Mouse (Mus musculus) MEL (cell line): Measurements from ENCODE around the gene Fam102a. TPM values are rescaled to one million over a fixed set of nuclear protein-coding genes. Genes with fewer than 3 reads are reported as not detected.

Source experiments
- DNase-seq: peaks from one replicate; pipeline ENCODE4 v3.0.0; 2011; ENCODE audit warnings: low read depth, low spot score
- H3K27ac ChIP-seq: 2 replicates; pipeline ENCODE4 v1.5.1; 2012; ENCODE audit warnings: low read depth, mild to moderate bottlenecking, control low read depth, low read length, moderate library complexity; ENCODE audit not compliant: control insufficient read depth
- H3K27me3 ChIP-seq, 2 experiments: fragments of 150-350 bp in 1 of 2; sonication (generic) in 1 of 2; 2 replicates each; pipeline ENCODE4 v1.6.1; 2012; ENCODE audit warnings: low read length in 2 of 2, mild to moderate bottlenecking in 2 of 2, improper control_type of control experiment in 1 of 2, moderate library complexity in 1 of 2; ENCODE audit not compliant: insufficient read depth in 2 of 2, control insufficient read depth in 1 of 2
- H3K36me3 ChIP-seq, 2 experiments: 2 replicates each; pipeline ENCODE4 v1.6.1; 2012 to 2014; ENCODE audit warnings: low read length in 2 of 2, improper control_type of control experiment in 1 of 2, inconsistent platforms in 1 of 2, mild to moderate bottlenecking in 1 of 2; ENCODE audit not compliant: insufficient read depth in 2 of 2, control insufficient read depth in 1 of 2
- H3K4me1 ChIP-seq, 2 experiments: fragments of 150-350 bp in 1 of 2; sonication (generic) in 1 of 2; 2 replicates each; pipeline ENCODE4 v1.6.1; 2012; ENCODE audit warnings: low read length in 2 of 2, improper control_type of control experiment in 1 of 2, mild to moderate bottlenecking in 1 of 2; ENCODE audit not compliant: insufficient read depth in 2 of 2, control insufficient read depth in 1 of 2
- H3K4me3 ChIP-seq, 2 experiments: fragments of 150-350 bp in 1 of 2; sonication (generic) in 1 of 2; 2 replicates each; pipeline ENCODE4 v1.5.1; 2012; ENCODE audit warnings: low read depth in 2 of 2, low read length in 2 of 2, mild to moderate bottlenecking in 2 of 2, moderate library complexity in 2 of 2, control low read depth in 1 of 2, improper control_type of control experiment in 1 of 2; ENCODE audit not compliant: control insufficient read depth in 1 of 2, insufficient read depth in 1 of 2
- H3K79me2 ChIP-seq: 2 replicates; pipeline ENCODE4 v1.6.1; 2012; ENCODE audit warnings: mild to moderate bottlenecking, low read length, moderate library complexity; ENCODE audit not compliant: control insufficient read depth, poor library complexity, insufficient read depth
- H3K9ac ChIP-seq: 2 replicates; pipeline ENCODE4 v1.6.1; 2012; ENCODE audit warnings: low read depth, mild to moderate bottlenecking, control low read depth, low read length, moderate library complexity; ENCODE audit not compliant: control insufficient read depth, poor library complexity, severe bottlenecking
- H3K9me3 ChIP-seq: fragments of 150-350 bp; sonication (generic); replicated peaks from 2 replicates; pipeline ENCODE4 v1.6.1; 2012; ENCODE audit warnings: mild to moderate bottlenecking, low read length, improper control_type of control experiment, moderate library complexity; ENCODE audit not compliant: insufficient read depth
- BHLHE40 ChIP-seq: IDR thresholded peaks from 2 replicates; pipeline ENCODE4 v1.6.1; 2012; ENCODE audit warnings: low read depth, mild to moderate bottlenecking, inconsistent platforms, low read length, improper control_type of control experiment, borderline replicate concordance
- CHD1 ChIP-seq: IDR thresholded peaks from 2 replicates; pipeline ENCODE4 v1.6.1; 2012; ENCODE audit warnings: low read depth, mild to moderate bottlenecking, inconsistent platforms, low read length, improper control_type of control experiment
- CHD2 ChIP-seq: IDR thresholded peaks from 2 replicates; pipeline ENCODE4 v1.6.1; 2011; ENCODE audit warnings: low read length, improper control_type of control experiment
- ELF1 ChIP-seq: IDR thresholded peaks from 2 replicates; pipeline ENCODE4 v1.6.1; 2014; ENCODE audit warnings: low read depth, mild to moderate bottlenecking, inconsistent platforms, low read length, improper control_type of control experiment, moderate library complexity
- EP300 ChIP-seq, 2 experiments: IDR thresholded peaks; 2 replicates each; pipeline ENCODE4 v1.6.1; 2011; ENCODE audit warnings: improper control_type of control experiment in 2 of 2, low read length in 2 of 2, low read depth in 1 of 2, mild to moderate bottlenecking in 1 of 2
- ETS1 ChIP-seq: IDR thresholded peaks from 2 replicates; pipeline ENCODE4 v1.6.1; 2012; ENCODE audit warnings: low read depth, mild to moderate bottlenecking, inconsistent platforms, low read length, improper control_type of control experiment, moderate library complexity
- GABPA ChIP-seq: IDR thresholded peaks from 2 replicates; pipeline ENCODE4 v1.6.1; 2012; ENCODE audit warnings: low read depth, mild to moderate bottlenecking, inconsistent platforms, low read length, improper control_type of control experiment, moderate library complexity
- HCFC1 ChIP-seq: IDR thresholded peaks from 2 replicates; pipeline ENCODE4 v1.6.1; 2012; ENCODE audit warnings: low read depth, mild to moderate bottlenecking, inconsistent platforms, low read length, improper control_type of control experiment, moderate library complexity
- JUND ChIP-seq: IDR thresholded peaks from 2 replicates; pipeline ENCODE4 v1.6.1; 2011; ENCODE audit warnings: low read depth, mild to moderate bottlenecking, improper control_type of control experiment, low read length
- MAX ChIP-seq: IDR thresholded peaks from 2 replicates; pipeline ENCODE4 v1.6.1; 2011; ENCODE audit warnings: low read length, improper control_type of control experiment
- MAZ ChIP-seq: IDR thresholded peaks from 2 replicates; pipeline ENCODE4 v1.6.1; 2012; ENCODE audit warnings: low read depth, mild to moderate bottlenecking, inconsistent platforms, low read length, improper control_type of control experiment
- MEF2A ChIP-seq: IDR thresholded peaks from 2 replicates; pipeline ENCODE4 v1.6.1; 2014; ENCODE audit warnings: low read depth, mild to moderate bottlenecking, inconsistent platforms, low read length, improper control_type of control experiment; ENCODE audit not compliant: poor library complexity, insufficient replicate concordance, severe bottlenecking; ENCODE audit errors: extremely low read depth
- MYB ChIP-seq: IDR thresholded peaks from 2 replicates; pipeline ENCODE4 v1.6.1; 2011; ENCODE audit warnings: mild to moderate bottlenecking, low read depth, low read length, improper control_type of control experiment
- MYC ChIP-seq: IDR thresholded peaks from 2 replicates; pipeline ENCODE4 v1.6.1; 2011; ENCODE audit warnings: low read depth, mild to moderate bottlenecking, low read length, improper control_type of control experiment, moderate library complexity
- POLR2A ChIP-seq, 2 experiments: IDR thresholded peaks; 2 replicates each; pipeline ENCODE4 v1.6.1; 2011 to 2012; ENCODE audit warnings: low read length in 2 of 2, mild to moderate bottlenecking in 2 of 2, control low read depth in 1 of 2, improper control_type of control experiment in 1 of 2, low read depth in 1 of 2, moderate library complexity in 1 of 2; ENCODE audit not compliant: control insufficient read depth in 1 of 2, insufficient read depth in 1 of 2, poor library complexity in 1 of 2
- POLR2AphosphoS2 ChIP-seq: IDR thresholded peaks from 2 replicates; pipeline ENCODE4 v1.6.1; 2011; ENCODE audit warnings: low read length, improper control_type of control experiment
- POLR2AphosphoS5 ChIP-seq: IDR thresholded peaks from 2 replicates; pipeline ENCODE4 v1.6.1; 2012; ENCODE audit warnings: low read depth, borderline replicate concordance, mild to moderate bottlenecking, inconsistent platforms, low read length, moderate library complexity, mixed read lengths
- RAD21 ChIP-seq: IDR thresholded peaks from 2 replicates; pipeline ENCODE4 v1.6.1; 2011; ENCODE audit warnings: mild to moderate bottlenecking, low read depth, low read length, improper control_type of control experiment
- SIN3A ChIP-seq: IDR thresholded peaks from 2 replicates; pipeline ENCODE4 v1.6.1; 2012; ENCODE audit warnings: low read length, improper control_type of control experiment, inconsistent platforms
- TAL1 ChIP-seq: IDR thresholded peaks from 2 replicates; pipeline ENCODE4 v1.6.1; 2012; ENCODE audit warnings: mild to moderate bottlenecking, inconsistent platforms, low read length, moderate library complexity, mixed read lengths
- TBP ChIP-seq: IDR thresholded peaks from 2 replicates; pipeline ENCODE4 v1.8.0; 2011; ENCODE audit warnings: low read depth, low read length, improper control_type of control experiment
- TCF12 ChIP-seq: IDR thresholded peaks from 2 replicates; pipeline ENCODE4 v1.6.1; 2014; ENCODE audit warnings: low read depth, mild to moderate bottlenecking, inconsistent platforms, low read length, improper control_type of control experiment, moderate library complexity
- UBTF ChIP-seq: IDR thresholded peaks from 2 replicates; pipeline ENCODE4 v1.6.1; 2012; ENCODE audit warnings: low read depth, mild to moderate bottlenecking, inconsistent platforms, low read length, improper control_type of control experiment, moderate library complexity, borderline replicate concordance; ENCODE audit not compliant: insufficient read depth
- USF1 ChIP-seq: IDR thresholded peaks from 2 replicates; pipeline ENCODE4 v1.6.1; 2014; ENCODE audit warnings: low read depth, mild to moderate bottlenecking, inconsistent platforms, low read length, improper control_type of control experiment, moderate library complexity
- USF2 ChIP-seq, 2 experiments: IDR thresholded peaks; 2 replicates each; pipeline ENCODE4 v1.6.1; 2011 to 2012; ENCODE audit warnings: improper control_type of control experiment in 2 of 2, low read length in 2 of 2, borderline replicate concordance in 1 of 2, inconsistent platforms in 1 of 2, low read depth in 1 of 2, mild to moderate bottlenecking in 1 of 2; ENCODE audit not compliant: insufficient read depth in 1 of 2
- ZC3H11A ChIP-seq: IDR thresholded peaks from 2 replicates; pipeline ENCODE4 v1.6.1; 2012; ENCODE audit warnings: low read depth, mild to moderate bottlenecking, inconsistent platforms, low read length, improper control_type of control experiment
- ZMIZ1 ChIP-seq: IDR thresholded peaks from 2 replicates; pipeline ENCODE4 v1.6.1; 2012; ENCODE audit warnings: low read depth, mild to moderate bottlenecking, inconsistent platforms, low read length, improper control_type of control experiment, moderate library complexity
- ZNF384 ChIP-seq: IDR thresholded peaks from 2 replicates; pipeline ENCODE4 v1.6.1; 2012; ENCODE audit warnings: low read depth, mild to moderate bottlenecking, inconsistent platforms, low read length, improper control_type of control experiment
- polyA plus RNA-seq, 2 experiments: library from polyadenylated mRNA; stranded (reverse) in 1 of 2; unstranded in 1 of 2; fragments of >175 nt in 1 of 2; fragments of >200 nt in 1 of 2; gene quantifications; 2 replicates each; pipeline versions ENCODE4 v1.2.1 to v1.2.4; 2012; ENCODE audit warnings: low replicate concordance in 2 of 2, low read depth in 1 of 2; ENCODE audit not compliant: insufficient read length in 2 of 2, insufficient read depth in 1 of 2, missing spikeins in 1 of 2
- total RNA-seq: library from RNA; depleted of rRNA; stranded (reverse); fragments of 300-350 nt; gene quantifications from 2 replicates; pipeline ENCODE4 v1.2.3, GENCODE M21; 2012

The Fam102a gene
- total and polyA plus RNA-seq, 3 experiments = 1.8 to 2.4 TPM; not detected in 1

DNA sequence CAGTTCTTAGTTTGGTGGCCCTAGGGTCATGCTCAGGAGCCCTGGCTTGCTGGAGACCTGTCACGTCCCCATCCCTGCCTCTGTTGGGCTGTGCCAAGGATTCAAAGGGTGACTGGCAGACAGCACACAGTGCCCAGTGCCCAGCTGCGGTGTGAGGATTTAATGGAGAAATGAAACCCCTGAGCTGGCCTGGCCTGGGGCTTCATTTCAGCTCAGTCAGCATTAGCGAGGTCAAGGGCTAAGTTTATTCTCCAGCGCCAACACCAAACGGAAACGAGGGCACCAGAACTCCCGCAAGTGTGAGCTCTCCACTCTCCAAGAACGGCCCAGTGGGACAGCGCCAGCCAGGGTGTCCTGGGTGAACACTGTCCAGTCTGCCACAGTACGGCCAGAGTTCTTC, 55.1 kb downstream of the Fam102a start:
- Histone ChIP-seq H3K27me3 (no peaks in the 10 kb centered on the region), H3K4me1 (peaks cover 5 to 18% of the 10 kb centered on the region in 2 experiments; a peak in 3 of 4 replicates), H3K27ac (no peak overlapping the region), H3K9ac (no peak overlapping the region), H3K36me3 (peaks cover 0 to 12% of the 10 kb centered on the region in 2 experiments; a peak in 3 of 4 replicates), H3K9me3 (no peaks in the 10 kb centered on the region), H3K79me2 (peaks cover 32% of the 10 kb centered on the region), H3K4me3 (no peak overlapping the region)
- TF ChIP-seq USF2 (IDR thresholded peaks at IDR 0.05; ENCODE audit: borderline replicate concordance in 1 of 2, insufficient read depth in 1 of 2, low read depth in 1 of 2, low read length in 2 of 2) = no peak
- TF ChIP-seq MYC = no peak
- no peak for TF ChIP-seq BHLHE40
- TF ChIP-seq ZMIZ1 = no peak
- no peak for TF ChIP-seq POLR2AphosphoS2
- no peak for TF ChIP-seq ZC3H11A
- TF ChIP-seq ELF1 = no peak
- TF ChIP-seq MAZ = no peak
- no peak for TF ChIP-seq POLR2A (IDR thresholded peaks at IDR 0.05; ENCODE audit: control insufficient read depth in 1 of 2, insufficient read depth in 1 of 2, low read depth in 1 of 2, low read length in 2 of 2, poor library complexity in 1 of 2)
- no peak for TF ChIP-seq MEF2A
- TF ChIP-seq SIN3A = no peak
- no peak for TF ChIP-seq CHD1
- no peak for TF ChIP-seq USF1
- TF ChIP-seq EP300 (IDR thresholded peaks at IDR 0.05; ENCODE audit: low read depth in 1 of 2, low read length in 2 of 2) = no peak
- TF ChIP-seq MAX = no peak
- TF ChIP-seq TCF12 = no peak
- no peak for TF ChIP-seq POLR2AphosphoS5
- DNase-seq = no peak

DNA sequence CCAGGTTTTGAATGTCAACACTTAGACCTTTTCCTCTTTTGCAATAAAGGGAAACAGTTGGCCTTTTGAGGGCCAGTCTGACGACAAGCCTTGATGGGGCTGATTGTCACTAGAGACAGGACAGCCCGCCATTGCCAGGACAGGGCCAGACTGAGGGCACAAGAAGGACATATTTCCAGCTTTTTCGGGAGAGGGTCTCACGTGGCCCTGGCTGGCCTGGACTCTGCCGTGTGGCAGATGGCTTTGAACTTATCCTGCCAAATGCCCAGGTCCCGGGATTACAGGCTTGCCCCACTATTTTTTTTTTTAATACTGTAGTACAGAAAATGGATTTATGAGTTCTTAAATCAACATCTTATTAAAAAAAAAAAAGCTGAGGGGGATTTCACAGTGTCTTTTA, 56.1 kb downstream of the Fam102a start:
- Histone ChIP-seq H3K27me3 (no peaks in the 10 kb centered on the region), H3K4me1 (peaks cover 5 to 16% of the 10 kb centered on the region in 2 experiments; a peak in 3 of 4 replicates), H3K27ac (no peak overlapping the region), H3K79me2 (peaks cover 32% of the 10 kb centered on the region), H3K4me3 (no peak overlapping the region), H3K36me3 (peaks cover 3 to 12% of the 10 kb centered on the region in 2 experiments; a peak in 3 of 4 replicates), H3K9me3 (no peaks in the 10 kb centered on the region), H3K9ac (no peak overlapping the region)
- TF ChIP-seq RAD21 (no peak), HCFC1 (no peak), POLR2AphosphoS2 (no peak), CHD1 (no peak), ZNF384 (no peak), MEF2A (no peak), USF1 (no peak), SIN3A (no peak), GABPA (no peak), USF2 (IDR thresholded peaks at IDR 0.05; ENCODE audit: borderline replicate concordance in 1 of 2, insufficient read depth in 1 of 2, low read depth in 1 of 2, low read length in 2 of 2) (no peak), ETS1 (no peak), POLR2AphosphoS5 (no peak), CHD2 (no peak), TBP (no peak), UBTF (no peak), JUND (no peak), TAL1 (no peak), MYB (no peak)
- DNase-seq = no peak
